Mouse (Mus musculus) MEL (cell line): ENCODE data around the gene Hps1. TPM values are rescaled to one million over a fixed set of nuclear protein-coding genes. Genes with fewer than 3 reads are reported as not detected.

ENCODE experiments used
- DNase-seq: peaks from one replicate; pipeline ENCODE4 v3.0.0; 2011; ENCODE audit warnings: low read depth, low spot score
- H3K27ac ChIP-seq: 2 replicates; pipeline ENCODE4 v1.5.1; 2012; ENCODE audit warnings: low read depth, mild to moderate bottlenecking, control low read depth, low read length, moderate library complexity; ENCODE audit not compliant: control insufficient read depth
- H3K27me3 ChIP-seq, 2 experiments: fragments of 150-350 bp in 1 of 2; sonication (generic) in 1 of 2; 2 replicates each; pipeline ENCODE4 v1.6.1; 2012; ENCODE audit warnings: low read length in 2 of 2, mild to moderate bottlenecking in 2 of 2, improper control_type of control experiment in 1 of 2, moderate library complexity in 1 of 2; ENCODE audit not compliant: insufficient read depth in 2 of 2, control insufficient read depth in 1 of 2
- H3K36me3 ChIP-seq, 2 experiments: 2 replicates each; pipeline ENCODE4 v1.6.1; 2012 to 2014; ENCODE audit warnings: low read length in 2 of 2, improper control_type of control experiment in 1 of 2, inconsistent platforms in 1 of 2, mild to moderate bottlenecking in 1 of 2; ENCODE audit not compliant: insufficient read depth in 2 of 2, control insufficient read depth in 1 of 2
- H3K4me1 ChIP-seq, 2 experiments: fragments of 150-350 bp in 1 of 2; sonication (generic) in 1 of 2; 2 replicates each; pipeline ENCODE4 v1.6.1; 2012; ENCODE audit warnings: low read length in 2 of 2, improper control_type of control experiment in 1 of 2, mild to moderate bottlenecking in 1 of 2; ENCODE audit not compliant: insufficient read depth in 2 of 2, control insufficient read depth in 1 of 2
- H3K4me3 ChIP-seq, 2 experiments: fragments of 150-350 bp in 1 of 2; sonication (generic) in 1 of 2; 2 replicates each; pipeline ENCODE4 v1.5.1; 2012; ENCODE audit warnings: low read depth in 2 of 2, low read length in 2 of 2, mild to moderate bottlenecking in 2 of 2, moderate library complexity in 2 of 2, control low read depth in 1 of 2, improper control_type of control experiment in 1 of 2; ENCODE audit not compliant: control insufficient read depth in 1 of 2, insufficient read depth in 1 of 2
- H3K79me2 ChIP-seq: 2 replicates; pipeline ENCODE4 v1.6.1; 2012; ENCODE audit warnings: mild to moderate bottlenecking, low read length, moderate library complexity; ENCODE audit not compliant: control insufficient read depth, poor library complexity, insufficient read depth
- H3K9ac ChIP-seq: 2 replicates; pipeline ENCODE4 v1.6.1; 2012; ENCODE audit warnings: low read depth, mild to moderate bottlenecking, control low read depth, low read length, moderate library complexity; ENCODE audit not compliant: control insufficient read depth, poor library complexity, severe bottlenecking
- H3K9me3 ChIP-seq: fragments of 150-350 bp; sonication (generic); replicated peaks from 2 replicates; pipeline ENCODE4 v1.6.1; 2012; ENCODE audit warnings: mild to moderate bottlenecking, low read length, improper control_type of control experiment, moderate library complexity; ENCODE audit not compliant: insufficient read depth
- BHLHE40 ChIP-seq: IDR thresholded peaks from 2 replicates; pipeline ENCODE4 v1.6.1; 2012; ENCODE audit warnings: low read depth, mild to moderate bottlenecking, inconsistent platforms, low read length, improper control_type of control experiment, borderline replicate concordance
- CHD1 ChIP-seq: IDR thresholded peaks from 2 replicates; pipeline ENCODE4 v1.6.1; 2012; ENCODE audit warnings: low read depth, mild to moderate bottlenecking, inconsistent platforms, low read length, improper control_type of control experiment
- CTCF ChIP-seq, 3 experiments: IDR thresholded peaks in 2 of 3; conservative IDR thresholded peaks in 1 of 3; 2 replicates each; pipeline ENCODE4 v1.5.1; 2011 to 2012; ENCODE audit warnings: low read length in 3 of 3, low read depth in 2 of 3, mild to moderate bottlenecking in 2 of 3, improper control_type of control experiment in 1 of 3, inconsistent platforms in 1 of 3, mixed read lengths in 1 of 3, moderate library complexity in 1 of 3; ENCODE audit not compliant: control insufficient read depth in 1 of 3, insufficient read depth in 1 of 3, poor library complexity in 1 of 3, severe bottlenecking in 1 of 3
- E2F4 ChIP-seq: IDR thresholded peaks from 2 replicates; pipeline ENCODE4 v1.6.1; 2011; ENCODE audit warnings: low read depth, low read length, improper control_type of control experiment, borderline replicate concordance
- ELF1 ChIP-seq: IDR thresholded peaks from 2 replicates; pipeline ENCODE4 v1.6.1; 2014; ENCODE audit warnings: low read depth, mild to moderate bottlenecking, inconsistent platforms, low read length, improper control_type of control experiment, moderate library complexity
- EP300 ChIP-seq, 2 experiments: IDR thresholded peaks; 2 replicates each; pipeline ENCODE4 v1.6.1; 2011; ENCODE audit warnings: improper control_type of control experiment in 2 of 2, low read length in 2 of 2, low read depth in 1 of 2, mild to moderate bottlenecking in 1 of 2
- GABPA ChIP-seq: IDR thresholded peaks from 2 replicates; pipeline ENCODE4 v1.6.1; 2012; ENCODE audit warnings: low read depth, mild to moderate bottlenecking, inconsistent platforms, low read length, improper control_type of control experiment, moderate library complexity
- GATA1 ChIP-seq: IDR thresholded peaks from 2 replicates; pipeline ENCODE4 v1.6.1; 2011; ENCODE audit warnings: low read depth, low read length, improper control_type of control experiment
- HCFC1 ChIP-seq: IDR thresholded peaks from 2 replicates; pipeline ENCODE4 v1.6.1; 2012; ENCODE audit warnings: low read depth, mild to moderate bottlenecking, inconsistent platforms, low read length, improper control_type of control experiment, moderate library complexity
- KAT2A ChIP-seq: conservative IDR thresholded peaks from 2 replicates; pipeline ENCODE4 v1.6.1; 2012; ENCODE audit warnings: low read depth, low read length, improper control_type of control experiment, inconsistent platforms
- MAFK ChIP-seq: IDR thresholded peaks from 2 replicates; pipeline ENCODE4 v1.6.1; 2011; ENCODE audit warnings: low read depth, mild to moderate bottlenecking, low read length, improper control_type of control experiment, borderline replicate concordance
- MAX ChIP-seq: IDR thresholded peaks from 2 replicates; pipeline ENCODE4 v1.6.1; 2011; ENCODE audit warnings: low read length, improper control_type of control experiment
- MAZ ChIP-seq: IDR thresholded peaks from 2 replicates; pipeline ENCODE4 v1.6.1; 2012; ENCODE audit warnings: low read depth, mild to moderate bottlenecking, inconsistent platforms, low read length, improper control_type of control experiment
- MEF2A ChIP-seq: IDR thresholded peaks from 2 replicates; pipeline ENCODE4 v1.6.1; 2014; ENCODE audit warnings: low read depth, mild to moderate bottlenecking, inconsistent platforms, low read length, improper control_type of control experiment; ENCODE audit not compliant: poor library complexity, insufficient replicate concordance, severe bottlenecking; ENCODE audit errors: extremely low read depth
- MYB ChIP-seq: IDR thresholded peaks from 2 replicates; pipeline ENCODE4 v1.6.1; 2011; ENCODE audit warnings: mild to moderate bottlenecking, low read depth, low read length, improper control_type of control experiment
- NRF1 ChIP-seq: IDR thresholded peaks from 2 replicates; pipeline ENCODE4 v1.6.1; 2014; ENCODE audit warnings: low read depth, mild to moderate bottlenecking, inconsistent platforms, low read length, improper control_type of control experiment, moderate library complexity; ENCODE audit not compliant: poor library complexity, insufficient read depth, severe bottlenecking
- POLR2A ChIP-seq, 2 experiments: IDR thresholded peaks; 2 replicates each; pipeline ENCODE4 v1.6.1; 2011 to 2012; ENCODE audit warnings: low read length in 2 of 2, mild to moderate bottlenecking in 2 of 2, control low read depth in 1 of 2, improper control_type of control experiment in 1 of 2, low read depth in 1 of 2, moderate library complexity in 1 of 2; ENCODE audit not compliant: control insufficient read depth in 1 of 2, insufficient read depth in 1 of 2, poor library complexity in 1 of 2
- POLR2AphosphoS2 ChIP-seq: IDR thresholded peaks from 2 replicates; pipeline ENCODE4 v1.6.1; 2011; ENCODE audit warnings: low read length, improper control_type of control experiment
- POLR2AphosphoS5 ChIP-seq: IDR thresholded peaks from 2 replicates; pipeline ENCODE4 v1.6.1; 2012; ENCODE audit warnings: low read depth, borderline replicate concordance, mild to moderate bottlenecking, inconsistent platforms, low read length, moderate library complexity, mixed read lengths
- RAD21 ChIP-seq: IDR thresholded peaks from 2 replicates; pipeline ENCODE4 v1.6.1; 2011; ENCODE audit warnings: mild to moderate bottlenecking, low read depth, low read length, improper control_type of control experiment
- RCOR1 ChIP-seq: IDR thresholded peaks from 2 replicates; pipeline ENCODE4 v1.6.1; 2012; ENCODE audit warnings: low read depth, mild to moderate bottlenecking, inconsistent platforms, low read length, improper control_type of control experiment
- SIN3A ChIP-seq: IDR thresholded peaks from 2 replicates; pipeline ENCODE4 v1.6.1; 2012; ENCODE audit warnings: low read length, improper control_type of control experiment, inconsistent platforms
- SMC3 ChIP-seq: IDR thresholded peaks from 2 replicates; pipeline ENCODE4 v1.6.1; 2011; ENCODE audit warnings: low read depth, low read length, improper control_type of control experiment
- TAL1 ChIP-seq: IDR thresholded peaks from 2 replicates; pipeline ENCODE4 v1.6.1; 2012; ENCODE audit warnings: mild to moderate bottlenecking, inconsistent platforms, low read length, moderate library complexity, mixed read lengths
- TBP ChIP-seq: IDR thresholded peaks from 2 replicates; pipeline ENCODE4 v1.8.0; 2011; ENCODE audit warnings: low read depth, low read length, improper control_type of control experiment
- TCF12 ChIP-seq: IDR thresholded peaks from 2 replicates; pipeline ENCODE4 v1.6.1; 2014; ENCODE audit warnings: low read depth, mild to moderate bottlenecking, inconsistent platforms, low read length, improper control_type of control experiment, moderate library complexity
- UBTF ChIP-seq: IDR thresholded peaks from 2 replicates; pipeline ENCODE4 v1.6.1; 2012; ENCODE audit warnings: low read depth, mild to moderate bottlenecking, inconsistent platforms, low read length, improper control_type of control experiment, moderate library complexity, borderline replicate concordance; ENCODE audit not compliant: insufficient read depth
- USF1 ChIP-seq: IDR thresholded peaks from 2 replicates; pipeline ENCODE4 v1.6.1; 2014; ENCODE audit warnings: low read depth, mild to moderate bottlenecking, inconsistent platforms, low read length, improper control_type of control experiment, moderate library complexity
- USF2 ChIP-seq, 2 experiments: IDR thresholded peaks; 2 replicates each; pipeline ENCODE4 v1.6.1; 2011 to 2012; ENCODE audit warnings: improper control_type of control experiment in 2 of 2, low read length in 2 of 2, borderline replicate concordance in 1 of 2, inconsistent platforms in 1 of 2, low read depth in 1 of 2, mild to moderate bottlenecking in 1 of 2; ENCODE audit not compliant: insufficient read depth in 1 of 2
- ZKSCAN1 ChIP-seq: IDR thresholded peaks from 2 replicates; pipeline ENCODE4 v1.6.1; 2012; ENCODE audit warnings: low read depth, mild to moderate bottlenecking, inconsistent platforms, low read length, improper control_type of control experiment, moderate library complexity
- ZMIZ1 ChIP-seq: IDR thresholded peaks from 2 replicates; pipeline ENCODE4 v1.6.1; 2012; ENCODE audit warnings: low read depth, mild to moderate bottlenecking, inconsistent platforms, low read length, improper control_type of control experiment, moderate library complexity
- ZNF384 ChIP-seq: IDR thresholded peaks from 2 replicates; pipeline ENCODE4 v1.6.1; 2012; ENCODE audit warnings: low read depth, mild to moderate bottlenecking, inconsistent platforms, low read length, improper control_type of control experiment
- polyA plus RNA-seq, 2 experiments: library from polyadenylated mRNA; stranded (reverse) in 1 of 2; unstranded in 1 of 2; fragments of >175 nt in 1 of 2; fragments of >200 nt in 1 of 2; gene quantifications; 2 replicates each; pipeline versions ENCODE4 v1.2.1 to v1.2.4; 2012; ENCODE audit warnings: low replicate concordance in 2 of 2, low read depth in 1 of 2; ENCODE audit not compliant: insufficient read length in 2 of 2, insufficient read depth in 1 of 2, missing spikeins in 1 of 2
- total RNA-seq: library from RNA; depleted of rRNA; stranded (reverse); fragments of 300-350 nt; gene quantifications from 2 replicates; pipeline ENCODE4 v1.2.3, GENCODE M21; 2012

Gene Hps1
- total and polyA plus RNA-seq, 3 experiments: 22.6 to 43.3 TPM; not detected in 1

DNA sequence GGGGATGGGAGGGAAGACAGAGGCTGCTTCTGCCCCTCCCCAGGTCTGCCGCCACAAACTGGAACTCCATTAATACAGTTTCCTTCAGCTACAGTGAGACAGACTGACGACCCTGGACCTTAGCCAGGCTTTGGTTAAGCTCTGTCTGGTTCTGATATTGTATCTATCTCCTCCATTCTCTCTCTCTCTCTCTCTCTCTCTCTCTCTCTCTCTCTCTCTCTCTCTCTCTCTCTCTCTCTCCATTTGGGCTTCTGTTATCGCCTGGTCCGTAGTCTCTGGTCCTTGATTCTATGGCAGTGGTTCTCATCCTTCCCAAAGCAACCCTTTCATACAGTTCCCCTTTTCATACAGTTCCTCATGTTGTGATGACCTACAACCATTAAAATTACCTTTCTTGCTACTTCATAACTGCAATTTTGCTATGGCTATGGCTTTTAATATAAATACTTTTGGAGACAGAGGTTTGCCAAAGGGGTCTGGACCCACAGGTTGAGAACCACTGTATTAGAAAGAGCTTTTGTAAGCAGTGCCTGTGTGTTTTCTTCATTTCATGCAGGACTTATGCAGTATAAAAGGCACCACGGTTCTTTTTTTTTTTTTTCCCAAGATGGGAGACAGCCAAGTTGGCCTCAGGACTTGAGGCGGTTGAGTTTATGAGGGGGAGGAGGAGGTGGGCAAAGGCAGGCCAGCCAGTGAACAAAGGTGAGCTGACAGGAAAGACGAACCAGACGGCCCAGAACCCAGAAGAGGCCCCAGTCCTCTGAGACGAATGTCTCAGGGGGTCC is 34.5 kb downstream of the Hps1 start (continued):
- TF ChIP-seq TBP (peak; percentile 55; the same call in 1 of the 2 replicates), POLR2A (IDR thresholded peaks at IDR 0.05; ENCODE audit: control insufficient read depth in 1 of 2, insufficient read depth in 1 of 2, low read depth in 1 of 2, low read length in 2 of 2, poor library complexity in 1 of 2) (no peak), NRF1 (no peak), RCOR1 (peak; percentile 95), POLR2AphosphoS5 (no peak), SIN3A (peak; percentile 66), GABPA (no peak), MAX (no peak)

DNA sequence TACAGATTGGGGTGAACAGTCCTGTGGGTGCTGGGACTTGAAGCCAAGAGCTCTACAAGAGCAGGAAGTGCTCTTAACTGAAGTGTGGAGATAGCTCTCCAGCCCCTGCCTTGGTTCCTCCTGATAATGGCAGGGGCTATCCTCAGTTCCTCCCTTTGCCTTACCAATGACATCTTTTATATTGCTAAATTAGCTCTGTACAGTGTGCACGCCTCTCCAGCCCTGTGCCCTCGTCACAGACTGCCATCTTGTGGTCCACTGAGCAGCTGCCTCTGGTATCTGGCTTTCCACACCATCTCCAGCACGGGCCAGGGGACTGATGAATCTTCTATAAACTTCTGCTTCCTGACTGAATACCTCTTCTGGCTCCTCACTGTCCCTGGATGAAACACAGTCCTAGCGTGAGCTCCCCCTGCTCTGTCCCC is 35.6 kb downstream of the Hps1 start:
- H3K4me1 ChIP-seq: peaks cover 20 to 50% of the 10 kb centered on the region in 2 experiments
- H3K36me3 ChIP-seq: peaks cover 0 to 35% of the 10 kb centered on the region in 2 experiments; a peak in 2 of 4 replicates
- H3K27me3 ChIP-seq: no peaks in the 10 kb centered on the region
- no peaks in the 10 kb centered on the region for H3K79me2 ChIP-seq
- DNase-seq: peak; percentile 95
- peak overlapping the region; percentile 78 for H3K27ac ChIP-seq
- H3K4me3 ChIP-seq: peak overlapping the region; percentile 30 to 50
- peak overlapping the region; percentile 60 for H3K9ac ChIP-seq
- H3K9me3 ChIP-seq: no peaks in the 10 kb centered on the region
- TF ChIP-seq MEF2A (no peak), ZKSCAN1 (no peak), MAZ (no peak), KAT2A (no peak), TBP (no peak), GATA1 (peak; percentile 76), E2F4 (no peak), CTCF (IDR thresholded peaks at IDR 0.05 in 2 of 3, conservative IDR thresholded peaks at IDR 0.05 in 1 of 3; ENCODE audit: control insufficient read depth in 1 of 3, insufficient read depth in 1 of 3, low read depth in 2 of 3, low read length in 3 of 3, poor library complexity in 1 of 3, severe bottlenecking in 1 of 3) (peak; percentile 63 to 91 (median 83)), POLR2AphosphoS5 (no peak), NRF1 (no peak), TAL1 (peak; percentile 70), HCFC1 (no peak), RAD21 (peak; percentile 90), MYB (0 out of 2 replicates have a peak, but pooled peaks have one; percentile 26), USF2 (IDR thresholded peaks at IDR 0.05; ENCODE audit: borderline replicate concordance in 1 of 2, insufficient read depth in 1 of 2, low read depth in 1 of 2, low read length in 2 of 2) (no peak), MAFK (no peak), GABPA (no peak), BHLHE40 (peak; percentile 85; the same call in 1 of the 2 replicates), ELF1 (peak; percentile 68), TCF12 (peak; percentile 72), USF1 (no peak), POLR2AphosphoS2 (no peak), ZMIZ1 (0 out of 2 replicates have a peak, but pooled peaks have one; percentile 29), ZNF384 (no peak), UBTF (no peak), SIN3A (peak; percentile 70), SMC3 (peak; percentile 82), CHD1 (no peak), MAX (no peak; the same call in none of the 2 replicates), EP300 (IDR thresholded peaks at IDR 0.05; ENCODE audit: low read depth in 1 of 2, low read length in 2 of 2) (peak; percentile 79 to 83)
